Mouse (Mus musculus): ENCODE measurements around the gene Srd5a1.
"Not testable (repeated sequence)": the region's sequence is repeated elsewhere in the genome, so short reads cannot be mapped to it uniquely, and the experiment has no call there.

Srd5a1 gene

DNA sequence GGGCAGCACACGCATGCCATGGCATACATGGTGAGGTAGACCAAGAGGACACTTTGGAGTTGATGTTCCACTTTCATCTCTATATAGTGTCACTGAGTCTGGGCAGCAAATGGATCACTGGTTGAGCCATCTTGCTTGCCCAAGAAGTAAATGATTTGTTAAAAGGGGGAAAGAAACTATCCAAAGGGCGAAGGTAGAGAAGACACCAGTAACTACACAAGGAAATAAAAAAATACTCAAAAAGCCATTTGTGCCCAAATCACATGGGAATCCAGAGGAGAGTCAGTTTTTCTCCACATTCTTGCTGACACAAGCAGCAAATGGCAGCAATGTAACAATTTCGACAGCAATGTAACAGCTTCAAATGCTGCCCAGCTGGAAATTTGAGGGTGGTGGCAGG is 38.6 kb downstream of the Srd5a1 start:
- DNase-seq (ENCODE audit: low spot score) = no peak

DNA sequence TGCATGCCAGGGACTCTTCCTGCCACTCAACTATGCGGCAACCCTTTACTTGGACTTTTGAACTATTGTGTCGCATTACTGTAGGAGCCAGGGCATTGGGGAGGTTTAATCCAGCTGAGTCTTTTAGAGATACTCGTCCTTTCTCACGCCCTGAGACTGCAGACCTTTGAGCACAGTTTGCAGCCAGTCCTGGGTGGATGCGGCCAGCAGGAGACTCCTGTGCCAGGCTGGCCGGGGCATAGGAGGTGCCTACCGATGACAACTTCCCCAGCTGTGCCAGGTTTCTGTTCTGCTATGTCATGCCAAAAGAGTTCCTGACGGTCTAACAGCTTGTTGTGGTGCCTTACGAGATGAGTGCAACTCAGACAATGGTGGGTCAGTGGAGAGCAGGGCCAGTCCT is 42.0 kb downstream of the Srd5a1 start:
- no peak for DNase-seq (ENCODE audit: low spot score)

DNA sequence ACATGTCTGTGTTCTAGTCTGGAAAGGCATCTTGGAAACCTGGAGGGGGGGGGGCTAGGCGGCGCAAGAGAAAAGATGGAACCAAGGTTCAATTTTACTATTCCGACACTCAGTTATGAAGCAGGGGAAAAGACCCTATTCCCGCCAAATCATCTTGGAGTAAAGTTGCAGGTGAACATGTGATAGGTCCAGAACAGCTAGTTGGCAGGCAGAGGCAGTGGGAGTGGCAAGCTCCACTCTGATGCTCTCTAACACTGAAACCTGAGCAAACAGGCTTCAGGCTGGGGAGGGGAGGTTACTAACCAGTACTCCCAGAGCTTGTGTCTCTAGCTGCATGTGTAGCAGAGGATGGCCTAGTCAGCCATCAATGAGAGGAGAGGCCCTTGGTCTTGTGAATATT is 45.8 kb downstream of the Srd5a1 start:
- DNase-seq (ENCODE audit: low spot score) = not testable (repeated sequence)

DNA sequence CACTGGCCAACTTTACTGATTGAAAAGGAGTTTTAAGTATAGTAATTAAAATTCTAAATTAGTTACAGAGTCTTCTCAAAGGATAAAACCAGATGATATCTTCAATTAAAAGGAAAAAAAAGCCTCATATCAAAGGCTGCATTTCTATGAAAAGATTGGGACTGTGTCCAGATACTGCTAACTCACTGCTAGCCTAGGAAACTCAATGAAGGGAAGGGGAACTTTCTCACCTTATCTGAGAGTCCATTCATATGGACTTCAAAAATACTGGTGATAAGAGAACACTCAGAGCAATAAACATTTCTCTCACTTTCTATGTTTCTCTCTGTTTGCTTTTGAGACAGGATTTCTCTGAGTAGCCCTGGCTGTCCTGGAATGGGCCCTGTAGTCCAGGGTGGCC is 46.7 kb downstream of the Srd5a1 start:
- DNase-seq (ENCODE audit: low spot score) = no peak

DNA sequence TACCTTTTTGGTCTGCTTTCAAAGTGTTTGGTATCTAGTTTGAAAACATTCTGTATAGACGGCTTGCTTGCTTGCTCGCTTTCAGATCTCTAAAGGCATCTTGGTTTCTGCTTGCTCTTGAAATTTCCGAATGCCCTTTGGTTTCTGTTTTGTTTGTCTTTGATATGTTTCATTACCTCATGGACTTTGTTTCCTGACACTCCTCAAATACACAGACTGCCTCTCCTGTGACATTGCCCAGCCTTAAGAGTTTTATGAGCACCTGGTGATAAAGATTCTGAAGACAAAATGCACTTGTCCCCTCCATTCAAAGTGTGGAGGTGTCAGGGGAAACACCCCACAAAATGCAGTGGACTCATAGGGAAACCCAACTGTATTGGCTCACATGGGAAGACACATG is 47.3 kb downstream of the Srd5a1 start:
- DNase-seq (ENCODE audit: low spot score) = no peak

DNA sequence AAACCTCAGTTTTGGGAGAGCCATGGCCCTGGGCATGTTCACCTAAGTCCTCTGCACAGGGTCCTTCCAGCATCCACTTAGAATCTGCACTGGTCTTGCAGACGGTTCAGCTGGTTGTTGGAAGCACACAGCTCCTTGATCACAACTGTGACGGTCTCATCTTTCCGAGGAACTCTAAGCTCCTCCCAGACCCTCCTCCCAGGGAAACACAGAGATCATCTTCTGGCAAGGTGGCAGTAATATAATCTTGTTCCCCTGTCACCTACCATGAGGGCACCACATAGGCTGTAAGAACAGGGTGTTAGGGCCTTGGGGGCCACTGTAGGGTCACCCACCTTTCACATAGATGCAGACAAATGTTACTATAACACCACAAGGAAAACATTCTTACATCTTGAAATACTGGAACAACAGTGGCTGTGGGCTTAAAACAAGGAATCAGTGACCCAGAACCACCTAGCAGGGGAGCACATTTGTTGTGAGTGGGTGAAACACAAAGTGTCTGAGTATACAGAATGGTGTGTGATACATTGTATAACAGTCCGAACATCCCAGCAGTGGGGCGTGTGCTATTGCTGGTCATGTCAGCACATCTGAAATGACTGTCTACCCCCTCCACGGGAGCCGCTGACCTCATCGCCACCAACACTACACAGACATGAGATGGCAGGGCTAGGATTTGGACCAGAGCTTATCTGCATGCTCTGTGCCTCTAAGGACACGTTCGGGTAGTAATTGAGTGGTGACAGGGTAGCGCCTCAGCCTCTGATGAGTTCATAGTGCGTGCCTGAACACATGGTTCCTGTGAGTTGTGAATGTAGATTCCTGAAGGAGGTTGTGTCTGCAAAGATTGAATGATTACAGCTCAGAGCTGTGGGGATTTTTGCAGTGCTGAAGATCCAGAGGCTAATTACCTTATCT is 48.3 kb downstream of the Srd5a1 start:
- DNase-seq (ENCODE audit: low spot score) = no peak

DNA sequence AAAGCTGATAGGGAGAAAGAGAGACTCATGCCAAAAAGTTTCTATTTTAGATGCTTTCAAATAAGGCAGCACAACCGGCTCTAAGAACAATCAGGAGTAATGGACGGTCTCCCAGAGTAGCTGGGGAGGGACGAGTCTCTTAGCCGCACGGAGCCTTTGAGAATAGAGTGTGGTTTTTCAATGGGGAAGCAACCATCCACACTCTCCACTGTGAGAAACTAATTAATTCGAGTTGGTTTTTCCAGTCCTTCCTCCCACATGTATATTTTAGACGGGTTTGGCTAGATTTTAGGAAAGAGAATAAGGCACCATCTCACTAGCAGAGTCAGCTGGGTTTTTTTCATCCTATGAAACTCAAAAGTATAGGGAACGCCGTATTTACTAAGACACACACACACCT is 49.2 kb downstream of the Srd5a1 start:
- no peak for DNase-seq (ENCODE audit: low spot score)

DNA sequence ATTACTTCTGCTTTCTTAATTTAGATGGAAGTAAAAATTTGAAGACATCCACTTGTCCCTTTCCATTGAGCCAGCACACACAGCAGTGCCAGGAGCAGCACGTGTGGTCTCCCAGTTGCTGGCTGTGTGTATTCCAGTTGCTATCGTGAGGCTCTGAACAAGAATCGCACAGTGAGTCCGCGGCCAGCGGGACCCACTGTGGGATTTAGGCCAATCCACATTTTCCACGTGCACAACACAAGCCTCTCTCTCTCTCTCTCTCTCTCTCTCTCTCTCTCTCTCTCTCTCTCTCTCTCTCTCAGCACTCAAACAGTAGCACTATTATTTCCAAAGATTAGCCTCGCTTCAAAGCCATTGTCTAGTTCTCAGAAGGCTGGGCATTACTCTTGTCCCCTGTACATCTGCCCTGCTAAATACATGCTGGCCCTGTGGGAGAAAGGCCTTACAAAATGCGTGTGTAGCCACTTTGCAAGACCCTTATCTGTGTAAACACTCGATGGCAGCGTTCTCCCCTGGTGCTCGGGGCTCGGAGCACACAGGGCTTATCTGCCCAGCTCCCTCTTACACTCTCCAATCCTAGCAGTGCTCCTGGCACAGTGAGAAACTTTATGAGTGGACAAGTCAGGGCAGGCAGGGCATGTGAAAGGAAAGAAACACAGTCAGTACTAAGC is 51.8 kb downstream of the Srd5a1 start:
- no peak for DNase-seq (ENCODE audit: low spot score)

DNA sequence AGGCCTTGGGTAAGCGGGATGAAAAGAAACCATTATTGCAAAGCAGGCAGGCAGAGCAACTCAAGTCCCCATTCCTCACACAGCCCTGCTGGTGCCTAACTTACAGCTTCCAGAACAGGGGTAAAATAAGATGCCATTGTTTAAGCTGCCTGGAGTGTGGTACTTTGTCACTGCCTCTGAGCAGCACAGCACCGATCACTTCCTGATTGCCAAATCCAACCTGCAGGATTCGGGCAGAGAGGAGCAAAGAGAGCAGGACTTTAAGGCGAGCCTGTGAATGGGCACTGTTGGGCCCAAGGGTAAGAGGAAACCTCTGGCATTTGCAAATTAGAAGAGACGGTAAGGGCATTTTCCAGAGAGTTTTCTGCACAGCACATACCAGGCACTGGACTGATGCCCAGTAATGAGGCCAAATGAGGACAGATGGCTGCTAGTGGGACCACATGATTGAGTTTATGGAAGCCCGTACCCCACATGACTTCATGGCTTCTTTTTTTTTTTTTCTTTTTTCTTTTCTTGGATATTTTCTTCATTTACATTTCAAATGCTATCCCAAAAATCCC is 53.1 kb downstream of the Srd5a1 start:
- no peak for DNase-seq (ENCODE audit: low spot score)

DNA sequence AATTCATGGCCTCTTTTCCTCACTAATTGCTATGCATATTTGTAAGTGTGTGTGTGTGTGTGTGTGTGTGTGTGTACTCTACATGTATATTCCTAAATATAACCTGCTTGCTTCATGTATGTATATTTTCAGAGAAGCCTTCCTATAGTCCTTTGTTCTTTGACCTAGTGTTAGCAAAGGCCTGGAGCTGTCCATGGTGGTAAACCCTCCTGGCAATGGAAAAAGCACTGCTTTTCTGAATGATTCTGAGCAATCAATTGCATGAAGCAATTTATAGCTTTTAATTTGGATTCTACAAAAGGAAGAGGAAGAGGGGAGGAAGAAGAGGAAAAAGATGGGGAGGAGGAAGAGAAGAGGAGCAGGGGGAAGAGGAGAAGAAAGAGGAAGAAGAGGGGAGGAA is 54.5 kb downstream of the Srd5a1 start:
- no peak for DNase-seq (ENCODE audit: low spot score)

DNA sequence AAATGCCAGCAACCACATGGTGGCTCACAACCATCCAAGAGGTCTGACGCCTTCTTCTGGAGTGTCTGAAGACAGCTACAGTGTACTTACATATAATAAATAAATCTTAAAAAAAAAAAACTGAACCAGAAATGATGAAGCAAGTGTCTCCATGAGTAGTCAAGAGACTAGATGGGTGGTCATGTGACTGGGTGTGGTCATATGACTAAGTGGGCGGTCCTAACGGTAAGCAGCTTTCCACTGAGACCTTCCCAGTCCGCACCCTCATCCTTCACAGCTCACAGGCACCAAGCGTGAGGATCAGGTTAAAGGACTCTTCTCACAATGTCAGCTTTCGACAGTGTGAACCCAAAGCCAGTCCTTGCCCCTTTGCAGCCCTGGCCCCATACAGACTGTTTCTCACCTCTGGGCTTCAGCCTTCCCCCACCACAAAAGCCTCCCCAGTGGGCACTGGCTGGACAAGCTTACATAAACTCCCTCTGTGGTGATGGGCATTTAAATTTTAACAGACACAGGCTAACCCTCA is 55.2 kb downstream of the Srd5a1 start:
- DNase-seq (ENCODE audit: low spot score) = no peak

DNA sequence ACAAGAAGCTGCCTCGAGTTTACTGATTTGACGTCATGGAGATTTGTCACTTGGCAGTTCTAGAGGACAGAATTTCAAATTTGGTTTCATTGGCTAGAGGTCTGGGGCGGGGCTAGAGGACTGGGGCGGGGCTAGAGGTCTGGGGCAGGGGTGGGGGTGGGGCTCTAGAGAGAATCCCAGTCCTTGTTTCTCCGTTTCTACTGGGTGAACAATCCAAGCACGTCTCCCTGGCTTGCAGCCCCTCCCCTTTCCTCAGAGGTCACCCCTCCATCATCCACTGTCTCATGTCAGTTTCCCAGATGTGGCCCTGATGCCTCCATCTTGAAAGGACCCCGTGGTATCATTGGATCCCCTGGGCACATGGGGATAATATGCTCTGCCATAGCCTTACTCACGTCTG is 56.2 kb downstream of the Srd5a1 start:
- DNase-seq (ENCODE audit: low spot score) = no peak

DNA sequence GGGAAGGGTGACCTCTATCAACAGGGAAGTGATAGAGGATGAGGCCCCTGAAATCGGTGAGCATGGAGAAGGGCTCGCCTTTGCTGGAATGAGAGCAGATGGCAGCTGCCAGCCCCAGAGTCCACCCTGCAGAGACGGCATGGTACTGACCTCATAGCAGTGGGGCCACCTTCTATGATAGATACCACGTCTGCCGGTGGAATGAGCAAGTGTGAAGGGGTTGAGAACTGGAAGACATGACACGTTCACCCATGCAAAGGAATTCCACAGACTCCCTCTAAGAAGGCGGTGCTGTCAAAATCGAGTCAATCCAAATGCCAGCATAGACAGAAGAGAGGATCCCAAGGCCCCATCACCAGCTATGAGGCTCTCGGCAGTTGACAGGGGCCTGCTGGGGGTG is 57.0 kb downstream of the Srd5a1 start:
- DNase-seq (ENCODE audit: low spot score) = no peak

DNA sequence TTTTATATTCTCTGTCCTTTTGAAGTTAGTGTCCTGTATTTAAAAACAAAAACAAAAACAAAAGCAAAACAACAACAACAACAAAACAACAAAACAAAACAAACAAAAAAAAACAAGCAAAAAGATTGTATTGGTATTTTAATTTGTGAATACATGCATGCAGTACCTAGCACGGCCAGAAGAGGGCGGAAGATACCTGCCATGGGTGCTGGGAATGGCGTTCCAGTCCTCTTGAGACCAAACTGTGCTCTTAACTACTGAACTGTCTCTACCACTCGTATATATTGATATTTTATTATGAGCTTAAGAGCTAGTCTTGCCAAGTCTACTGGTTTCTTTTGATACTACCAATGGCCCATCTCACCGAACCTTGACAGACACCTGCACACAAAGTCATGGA is 58.2 kb downstream of the Srd5a1 start:
- DNase-seq (ENCODE audit: low spot score) = no peak

DNA sequence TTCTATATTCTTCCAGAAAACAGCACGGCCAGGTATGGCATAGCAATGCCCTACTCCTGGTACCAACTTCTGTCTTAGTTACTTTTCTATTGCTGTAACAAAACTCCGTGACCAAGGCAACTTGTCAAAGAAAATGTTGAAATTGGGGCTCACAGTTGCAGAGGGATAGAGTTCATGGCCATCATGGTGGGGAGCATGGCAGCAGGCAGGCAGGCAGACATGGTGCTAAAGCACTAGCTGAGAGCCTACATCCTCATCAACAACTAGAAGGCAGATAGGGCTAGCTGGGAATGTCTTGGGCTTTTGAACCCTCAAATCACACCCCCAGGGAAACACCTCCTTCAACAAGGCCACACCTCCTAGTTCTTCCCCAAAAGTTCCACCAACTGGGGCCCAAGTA is 60.4 kb downstream of the Srd5a1 start:
- no peak for DNase-seq (ENCODE audit: low spot score)

DNA sequence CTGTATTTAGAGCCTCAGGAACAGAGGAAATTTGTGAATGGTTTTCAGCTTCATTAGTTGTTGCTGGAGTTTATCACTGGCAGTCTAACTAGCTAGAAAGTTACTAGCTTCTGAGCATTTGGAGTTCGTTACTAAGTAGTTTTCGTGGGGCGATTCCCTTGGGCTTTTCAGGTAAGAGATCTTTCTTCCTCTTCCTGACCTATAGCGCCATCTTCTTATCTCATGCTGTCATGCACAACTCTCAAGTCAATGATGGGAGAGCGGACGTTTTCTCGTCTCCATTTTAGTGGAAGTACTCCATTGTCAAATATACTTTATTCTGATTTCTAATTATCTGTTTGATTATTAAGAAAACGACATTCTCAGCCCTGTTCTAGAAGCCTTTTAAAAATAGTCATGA is 61.3 kb downstream of the Srd5a1 start:
- DNase-seq (ENCODE audit: low spot score) = no peak

DNA sequence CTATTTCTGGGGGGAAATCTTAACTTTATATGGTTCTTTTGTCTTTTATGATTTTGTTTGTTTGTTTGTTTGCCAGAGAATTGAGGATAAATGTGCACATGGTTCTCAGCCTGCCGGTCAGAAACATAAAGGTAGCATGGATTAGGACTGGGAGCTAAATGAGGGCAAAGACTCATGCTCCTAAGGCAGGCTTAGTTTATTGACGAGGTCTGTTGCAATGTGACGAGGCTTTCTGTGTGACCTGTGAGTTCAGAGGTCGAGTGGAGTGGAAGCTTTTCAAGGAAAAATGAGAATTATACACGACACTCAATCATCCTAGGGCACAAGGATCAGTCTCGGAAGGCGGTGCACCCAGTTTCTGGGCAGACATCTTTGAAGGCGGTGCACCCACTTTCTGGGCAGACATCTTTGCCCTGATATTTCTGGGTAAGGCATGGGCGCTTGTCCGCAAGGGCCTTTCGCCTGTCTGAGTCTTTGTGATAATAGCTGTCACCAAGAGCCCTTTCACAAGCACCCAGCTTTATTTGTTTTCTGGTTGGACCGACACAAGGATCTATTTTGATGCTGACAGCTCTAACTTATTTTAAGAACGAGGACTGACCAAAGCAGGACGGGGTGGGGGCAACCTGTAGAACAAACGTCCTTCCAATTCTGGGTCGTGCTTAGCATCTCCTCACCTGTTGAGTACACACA is 63.6 kb downstream of the Srd5a1 start:
- no peak for DNase-seq (ENCODE audit: low spot score)

DNA sequence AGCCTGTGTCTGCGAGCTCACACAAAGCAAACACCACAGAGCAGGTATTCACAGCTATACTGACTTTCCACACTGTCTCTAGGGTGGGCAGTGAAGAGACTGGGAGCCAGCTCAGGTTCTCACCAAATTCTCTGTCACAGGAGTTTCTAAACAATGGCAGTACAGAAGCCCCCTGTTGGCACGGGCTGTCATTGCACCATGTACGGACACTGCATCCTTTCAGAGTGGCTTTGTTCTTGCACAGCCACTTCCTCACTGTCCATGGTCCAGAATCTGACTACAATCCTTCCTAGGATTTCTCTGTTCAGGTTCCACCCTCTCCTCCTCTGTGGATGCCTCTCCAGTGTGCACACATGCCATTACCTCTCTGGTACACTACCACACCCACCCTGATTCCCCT is 66.2 kb downstream of the Srd5a1 start:
- no peak for DNase-seq (ENCODE audit: low spot score)

DNA sequence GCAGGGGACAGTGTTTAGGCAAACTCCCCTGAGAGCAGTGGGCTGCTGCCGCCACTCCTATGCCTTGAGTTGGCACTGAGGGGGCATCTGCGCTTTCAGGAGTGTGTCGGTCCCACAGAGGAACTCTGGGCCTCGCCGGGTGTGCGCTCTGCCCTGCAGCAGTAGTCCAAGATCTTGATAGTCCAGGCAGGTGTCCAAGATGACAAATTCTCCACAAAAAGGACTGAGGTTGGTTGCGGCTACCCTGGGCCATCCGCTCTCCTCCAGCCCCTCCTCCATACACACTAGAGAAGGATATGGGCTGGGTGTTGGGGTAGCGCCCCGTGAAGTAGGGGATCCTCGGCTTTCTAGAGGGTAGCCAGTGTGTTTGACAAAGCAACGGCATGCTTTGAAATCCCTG is 67.6 kb downstream of the Srd5a1 start:
- no peak for DNase-seq (ENCODE audit: low spot score)

DNA sequence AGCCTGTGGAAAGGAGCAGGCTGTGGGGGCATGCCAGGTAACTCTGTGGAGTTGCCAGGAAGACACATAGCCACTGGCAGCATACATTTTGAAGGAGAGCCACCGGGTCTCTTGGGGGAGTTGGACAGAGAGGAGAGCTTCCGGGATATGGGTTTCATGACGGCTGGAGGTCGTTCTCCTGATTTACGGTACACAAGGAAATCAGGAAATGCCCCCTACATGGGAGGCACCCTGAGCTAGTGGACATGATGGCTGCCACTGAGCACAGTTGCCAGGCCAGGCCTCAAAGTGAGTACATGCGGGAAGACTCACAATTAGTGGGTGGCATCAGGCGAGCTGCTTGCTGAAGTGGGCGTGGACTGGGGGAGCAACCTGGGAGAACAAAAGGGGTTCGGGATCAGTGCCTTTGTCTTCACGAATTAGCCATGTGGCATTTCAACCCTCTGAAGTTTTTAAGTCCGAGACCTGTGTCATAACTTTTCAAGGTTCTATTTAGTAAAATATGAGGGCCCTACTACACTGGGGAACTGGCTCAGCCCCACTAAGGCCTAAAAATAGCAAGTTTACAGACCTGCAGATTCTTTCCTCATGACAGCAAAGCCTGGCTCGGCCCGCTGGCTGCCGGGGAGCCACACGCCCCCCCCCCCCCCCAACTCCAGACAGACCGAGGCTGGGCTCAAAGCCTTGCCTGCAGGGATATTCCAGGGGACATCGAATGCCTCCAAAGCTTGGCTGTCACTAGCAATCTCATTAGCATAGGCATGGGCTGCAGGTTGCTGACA is 68.5 kb downstream of the Srd5a1 start:
- no peak for DNase-seq (ENCODE audit: low spot score)

DNA sequence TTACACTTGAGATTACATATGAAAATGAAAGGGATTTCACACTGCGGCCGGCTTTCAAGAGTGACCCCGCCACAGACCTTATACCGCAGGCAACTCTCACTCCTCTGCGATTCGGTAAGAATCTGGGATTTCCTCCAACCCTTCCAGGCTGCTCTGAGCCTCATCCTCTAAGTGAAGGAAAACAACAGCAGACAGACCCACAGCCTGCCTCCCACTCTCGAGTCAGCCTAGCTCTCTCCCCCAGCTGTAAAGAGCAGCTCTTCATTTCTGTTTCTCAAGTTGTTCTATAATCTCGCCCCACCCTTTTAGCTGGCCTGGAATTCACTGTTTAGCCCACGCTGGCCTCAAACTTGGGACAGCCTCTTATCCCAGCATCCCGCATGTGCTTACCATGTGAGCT is 69.5 kb downstream of the Srd5a1 start:
- DNase-seq (ENCODE audit: low spot score) = no peak

DNA sequence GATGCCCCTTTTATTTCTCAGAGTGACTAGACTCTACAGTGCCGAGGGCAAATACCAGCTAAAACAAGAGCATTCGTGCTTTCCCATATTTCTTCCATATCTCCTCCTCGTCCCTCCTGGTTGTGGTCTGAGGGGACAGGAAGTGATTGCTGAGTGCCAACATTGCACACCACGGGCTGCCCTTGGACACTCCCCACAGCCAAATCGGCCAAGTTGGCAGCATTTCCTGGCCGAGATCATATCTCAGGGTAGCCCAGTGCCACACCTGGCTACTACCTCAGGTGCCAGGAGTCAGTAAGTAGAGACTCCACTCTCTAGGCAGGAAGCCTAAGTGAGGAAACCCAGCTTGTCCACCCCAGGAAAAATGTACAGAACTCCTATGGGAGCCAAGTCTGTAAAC is 70.0 kb downstream of the Srd5a1 start:
- peak; percentile 43 for DNase-seq (ENCODE audit: low spot score)
